Mouse (Mus musculus) brain, embryonic 14.5 days (tissue): Measurements from ENCODE around the gene 4921539E11Rik.

Source experiments
- CTCF ChIP-seq: fragments of 200-500 bp; IDR thresholded peaks from 2 replicates; pipeline ENCODE4 v1.5.1; 2012; ENCODE audit warnings: inconsistent platforms, mild to moderate bottlenecking, moderate library complexity, borderline replicate concordance; ENCODE audit not compliant: insufficient read depth, insufficient read length; ENCODE audit errors: extremely low read depth
- POLR2A ChIP-seq: fragments of 200-500 bp; IDR thresholded peaks from 2 replicates; pipeline ENCODE4 v1.6.1; 2012; ENCODE audit warnings: mild to moderate bottlenecking, inconsistent platforms, borderline replicate concordance; ENCODE audit not compliant: poor library complexity, insufficient read depth, insufficient read length, severe bottlenecking; ENCODE audit errors: extremely low read depth

GRCm38 (mm10) chr4:103249436-103250085 is 41.1 kb downstream of the 4921539E11Rik start:
- TF ChIP-seq POLR2A, result no peak
- TF ChIP-seq CTCF, result no peak
